ENCODE assay signal across 33 mouse cellular contexts in genomic region chr1:169574136-169574535, GRCm38 (mm10). TPM values are rescaled to one million over a fixed set of nuclear protein-coding genes. Genes with fewer than 3 reads are reported as not detected.
"Had no signal": no experiment of that assay in that cellular context is flagged by ENCODE, and none has a peak within 500 bp of the region (broad histone marks: within the 10 kb centered on the region; RNA-seq: fewer than 3 reads in every experiment).

No protein-coding gene starts in this region.

- ATAC-seq: liver, embryonic 12.5 days; liver, postnatal 0 days; lung, postnatal 0 days; midbrain, embryonic 16.5 days had no signal

- H3K4me2 ChIP-seq: limb, embryonic 12.5 days; limb, embryonic 13.5 days; limb, embryonic 15.5 days; liver, embryonic 11.5 days; liver, embryonic 12.5 days; liver, embryonic 13.5 days; liver, embryonic 15.5 days; lung, embryonic 14.5 days; lung, embryonic 15.5 days; midbrain, embryonic 11.5 days; midbrain, embryonic 12.5 days; midbrain, embryonic 13.5 days; neural tube, embryonic 12.5 days; neural tube, embryonic 13.5 days had no signal

- H3K9me3 ChIP-seq: limb, embryonic 10.5 days; limb, embryonic 12.5 days; limb, embryonic 13.5 days; limb, embryonic 15.5 days; liver, embryonic 12.5 days; liver, embryonic 13.5 days; liver, embryonic 15.5 days; lung, embryonic 15.5 days; megakaryocyte, embryonic 14.5 days; midbrain, embryonic 10.5 days; midbrain, embryonic 12.5 days; midbrain, embryonic 13.5 days; neural tube, embryonic 12.5 days; neural tube, embryonic 13.5 days had no signal

- H3K9ac ChIP-seq: limb, embryonic 12.5 days; limb, embryonic 13.5 days; limb, embryonic 15.5 days; liver, embryonic 12.5 days; liver, embryonic 13.5 days; liver, embryonic 14.5 days; liver, embryonic 15.5 days; liver, postnatal 0 days; lung, embryonic 14.5 days; lung, embryonic 15.5 days; midbrain, embryonic 12.5 days; midbrain, embryonic 13.5 days; neural tube, embryonic 12.5 days; neural tube, embryonic 13.5 days had no signal

- DNase-seq: left cerebral cortex, postnatal 4 days; liver; liver, embryonic 13.5 days; liver, postnatal 0 days; lung, adult 18-20 months; lung, adult 2 months; lung, embryonic 14.5 days; lung, postnatal 10 days; lung, postnatal 14 days; lung, postnatal 36 days; lung, postnatal 4 days; midbrain, embryonic 14.5 days had no signal

- H3K27ac ChIP-seq: limb, embryonic 10.5 days; limb, embryonic 12.5 days; limb, embryonic 13.5 days; limb, embryonic 15.5 days; liver, embryonic 12.5 days; liver, embryonic 13.5 days; liver, embryonic 14.5 days; liver, embryonic 15.5 days; lung, embryonic 15.5 days; macrophage; midbrain, embryonic 10.5 days; midbrain, embryonic 12.5 days; midbrain, embryonic 13.5 days; neural tube, embryonic 12.5 days; neural tube, embryonic 13.5 days had no signal

- H3K36me3 ChIP-seq: limb, embryonic 10.5 days; limb, embryonic 12.5 days; limb, embryonic 13.5 days; limb, embryonic 15.5 days; liver, embryonic 12.5 days; liver, embryonic 13.5 days; liver, embryonic 15.5 days; lung, embryonic 15.5 days; midbrain, embryonic 10.5 days; midbrain, embryonic 12.5 days; midbrain, embryonic 13.5 days; neural tube, embryonic 12.5 days; neural tube, embryonic 13.5 days had no signal

- H3K4me3 ChIP-seq: limb, embryonic 10.5 days; limb, embryonic 12.5 days; limb, embryonic 13.5 days; limb, embryonic 15.5 days; liver, embryonic 12.5 days; liver, embryonic 13.5 days; liver, embryonic 15.5 days; lung, embryonic 15.5 days; megakaryocyte, embryonic 14.5 days; midbrain, embryonic 10.5 days; midbrain, embryonic 12.5 days; midbrain, embryonic 13.5 days; myocyte; neural tube, embryonic 12.5 days; neural tube, embryonic 13.5 days had no signal

- H3K27me3 ChIP-seq: limb, embryonic 12.5 days; limb, embryonic 13.5 days; limb, embryonic 15.5 days; liver, embryonic 12.5 days; liver, embryonic 13.5 days; liver, embryonic 15.5 days; lung, embryonic 15.5 days; megakaryocyte, embryonic 14.5 days; midbrain, embryonic 12.5 days; midbrain, embryonic 13.5 days; neural tube, embryonic 12.5 days; neural tube, embryonic 13.5 days had no signal

- H3K4me1 ChIP-seq: limb, embryonic 10.5 days; limb, embryonic 12.5 days; limb, embryonic 13.5 days; limb, embryonic 15.5 days; liver, embryonic 12.5 days; liver, embryonic 13.5 days; liver, embryonic 15.5 days; lung, embryonic 15.5 days; megakaryocyte, embryonic 14.5 days; midbrain, embryonic 10.5 days; midbrain, embryonic 12.5 days; midbrain, embryonic 13.5 days; neural tube, embryonic 12.5 days; neural tube, embryonic 13.5 days had no signal

RNA-seq across cellular contexts. Expression of gene Nuf2, which starts 42.9 kb away (rescaled TPM):
- polyA plus RNA-seq: liver, adult 2 months had no signal
